Mouse (Mus musculus): ENCODE data around the gene Eif4e3. TPM values are rescaled to one million over a fixed set of nuclear protein-coding genes. Genes with fewer than 3 reads are reported as not detected.
A peak's percentile ranks its signal among the peaks of the same experiment; 100 is the strongest.

The Eif4e3 gene
- polyA plus RNA-seq, 1 experiment from 2014 or later, result 10.3 TPM

- Histone ChIP-seq H3K4me2 (no peak overlapping the region), H3K4me3 (no peak overlapping the region), H3K9me3 (replicated peaks) (no peaks in the 10 kb centered on the region), H3K27me3 (peaks cover 11% of the 10 kb centered on the region), H3K9ac (no peak overlapping the region), H3K27ac (no peak overlapping the region), H3K4me1 (replicated peaks) (no peaks in the 10 kb centered on the region), H3K36me3 (no peaks in the 10 kb centered on the region)
- 53% methylated on average over 5 of the region's 5 CpGs for WGBS
- ATAC-seq (replicated peaks; ENCODE audit: insufficient number of reproducible peaks, insufficient read depth, low FRiP score, low read depth), result no peak
These were observed 18.3 kb upstream of the Eif4e3 start for GRCm38 (mm10) chr6:99684899-99685298.

GRCm38 (mm10) chr6:99683974-99684373, 17.4 kb upstream of the Eif4e3 start:
- H3K36me3 ChIP-seq, result no peaks in the 10 kb centered on the region
- H3K4me3 ChIP-seq, result no peak overlapping the region
- H3K27ac ChIP-seq, result no peak overlapping the region
- H3K9ac ChIP-seq, result no peak overlapping the region
- no peak for ATAC-seq (replicated peaks; ENCODE audit: insufficient number of reproducible peaks, insufficient read depth, low FRiP score, low read depth)
- H3K9me3 ChIP-seq (replicated peaks), result no peaks in the 10 kb centered on the region
- H3K4me2 ChIP-seq, result no peak overlapping the region
- H3K4me1 ChIP-seq (replicated peaks), result no peaks in the 10 kb centered on the region
- 86% methylated on average over 5 of the region's 5 CpGs for WGBS
- peaks cover 2% of the 10 kb centered on the region; the same call in 1 of the 2 replicates for H3K27me3 ChIP-seq

- no peak for ATAC-seq (replicated peaks; ENCODE audit: insufficient number of reproducible peaks, insufficient read depth, low FRiP score, low read depth)
- WGBS, result 76% methylated on average over 11 of the region's 11 CpGs
These were observed 11.5 kb upstream of the Eif4e3 start for GRCm38 (mm10) chr6:99678108-99678507.

GRCm38 (mm10) chr6:99677325-99677724, 10.8 kb upstream of the Eif4e3 start:
- no peak overlapping the region for H3K4me3 ChIP-seq
- no peak for ATAC-seq (replicated peaks; ENCODE audit: insufficient number of reproducible peaks, insufficient read depth, low FRiP score, low read depth)
- no peak overlapping the region for H3K9ac ChIP-seq
- H3K4me2 ChIP-seq, result no peak overlapping the region
- H3K36me3 ChIP-seq, result no peaks in the 10 kb centered on the region
- H3K27me3 ChIP-seq, result 0 out of 2 replicates have a peak, but pooled peaks cover 3% of the 10 kb centered on the region
- no peak overlapping the region for H3K27ac ChIP-seq
- H3K9me3 ChIP-seq (replicated peaks), result no peaks in the 10 kb centered on the region
- WGBS, result 75% methylated on average over 8 of the region's 8 CpGs
- no peaks in the 10 kb centered on the region for H3K4me1 ChIP-seq (replicated peaks)

More at GRCm38 (mm10) chr6:99678108-99678507, 11.5 kb upstream of the Eif4e3 start:
- Histone ChIP-seq H3K4me3 (no peak overlapping the region), H3K4me1 (replicated peaks) (no peaks in the 10 kb centered on the region), H3K4me2 (no peak overlapping the region), H3K27me3 (0 out of 2 replicates have a peak, but pooled peaks cover 3% of the 10 kb centered on the region), H3K9me3 (replicated peaks) (no peaks in the 10 kb centered on the region), H3K36me3 (no peaks in the 10 kb centered on the region), H3K27ac (no peak overlapping the region), H3K9ac (no peak overlapping the region)

GRCm38 (mm10) chr6:99674482-99674881, 7.9 kb upstream of the Eif4e3 start:
- ATAC-seq (replicated peaks; ENCODE audit: insufficient number of reproducible peaks, insufficient read depth, low FRiP score, low read depth), result no peak
- no peak overlapping the region for H3K9ac ChIP-seq
- WGBS, result 79% methylated on average over 4 of the region's 4 CpGs
- no peaks in the 10 kb centered on the region for H3K9me3 ChIP-seq (replicated peaks)
- no peak overlapping the region for H3K4me3 ChIP-seq
- no peak overlapping the region for H3K4me2 ChIP-seq
- H3K36me3 ChIP-seq, result no peaks in the 10 kb centered on the region
- H3K27ac ChIP-seq, result no peak overlapping the region
- H3K4me1 ChIP-seq (replicated peaks), result no peaks in the 10 kb centered on the region
- 0 out of 2 replicates have a peak, but pooled peaks cover 3% of the 10 kb centered on the region for H3K27me3 ChIP-seq

GRCm38 (mm10) chr6:99671768-99672167, 5.2 kb upstream of the Eif4e3 start:
- no peaks in the 10 kb centered on the region for H3K9me3 ChIP-seq (replicated peaks)
- no peaks in the 10 kb centered on the region for H3K36me3 ChIP-seq
- H3K27me3 ChIP-seq, result no peaks in the 10 kb centered on the region
- 54% methylated on average over 3 of the region's 3 CpGs for WGBS
- no peak overlapping the region for H3K27ac ChIP-seq
- H3K4me1 ChIP-seq (replicated peaks), result peaks cover 14% of the 10 kb centered on the region
- no peak overlapping the region for H3K9ac ChIP-seq
- no peak overlapping the region for H3K4me3 ChIP-seq
- ATAC-seq (replicated peaks; ENCODE audit: insufficient number of reproducible peaks, insufficient read depth, low FRiP score, low read depth), result no peak
- H3K4me2 ChIP-seq, result no peak overlapping the region

GRCm38 (mm10) chr6:99670481-99671119, 4.0 kb upstream of the Eif4e3 start:
- Histone ChIP-seq H3K9me3 (replicated peaks) (no peaks in the 10 kb centered on the region), H3K36me3 (no peaks in the 10 kb centered on the region), H3K4me2 (no peak overlapping the region), H3K4me1 (replicated peaks) (peaks cover 18% of the 10 kb centered on the region), H3K4me3 (no peak overlapping the region), H3K27me3 (no peaks in the 10 kb centered on the region), H3K27ac (no peak overlapping the region), H3K9ac (no peak overlapping the region)
- WGBS, result 78% methylated on average over 7 of the region's 7 CpGs
- ATAC-seq (replicated peaks; ENCODE audit: insufficient number of reproducible peaks, insufficient read depth, low FRiP score, low read depth), result 0 out of 2 replicates have a peak, but pooled peaks have one; percentile 28

DNA sequence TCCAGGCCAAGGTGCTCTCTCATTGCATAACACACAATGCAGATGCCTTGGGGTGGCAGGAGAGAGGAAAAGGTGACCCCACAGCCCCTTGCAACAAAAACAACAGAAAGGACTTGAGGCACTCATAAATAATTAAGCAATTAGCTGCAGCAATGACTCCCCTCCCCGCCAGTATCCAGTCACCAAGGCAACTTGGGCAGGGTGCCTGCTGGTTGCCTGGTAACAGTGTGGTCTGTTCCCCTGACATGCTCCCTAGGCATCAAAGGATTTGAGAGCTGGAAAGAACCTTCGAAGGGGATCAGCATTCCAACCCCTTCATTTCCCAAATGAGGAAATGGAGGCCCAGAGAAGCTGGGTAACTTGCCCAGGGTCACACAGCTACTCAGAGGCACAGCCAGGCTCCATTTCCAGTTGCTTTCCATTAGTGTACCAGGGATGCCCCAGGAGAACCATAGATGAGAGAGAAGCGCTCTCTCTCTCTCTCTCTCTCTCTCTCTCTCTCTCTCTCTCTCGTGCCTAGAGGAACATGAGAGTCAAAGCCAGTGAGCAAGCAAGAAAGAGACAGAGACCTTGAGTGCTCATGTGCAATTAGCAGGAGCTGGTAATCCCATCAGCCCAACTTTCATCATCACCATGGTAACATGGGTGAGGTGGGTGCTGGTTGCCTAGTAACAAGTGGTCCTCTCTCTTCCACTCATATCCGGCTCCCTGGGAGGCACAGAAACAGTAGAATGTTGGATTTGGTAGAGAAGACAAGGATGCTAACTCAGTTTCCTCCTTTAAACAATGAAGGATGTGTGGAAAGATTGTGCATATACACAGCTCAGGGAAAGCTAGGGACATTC, 3.1 kb upstream of the Eif4e3 start:
- Histone ChIP-seq H3K4me2 (no peak overlapping the region), H3K9me3 (replicated peaks) (no peaks in the 10 kb centered on the region), H3K4me3 (no peak overlapping the region), H3K27ac (no peak overlapping the region), H3K36me3 (no peaks in the 10 kb centered on the region), H3K27me3 (no peaks in the 10 kb centered on the region), H3K9ac (no peak overlapping the region), H3K4me1 (replicated peaks) (peaks cover 20% of the 10 kb centered on the region)
- 43% methylated on average over 5 of the region's 5 CpGs for WGBS
- ATAC-seq (replicated peaks; ENCODE audit: insufficient number of reproducible peaks, insufficient read depth, low FRiP score, low read depth), result no peak

DNA sequence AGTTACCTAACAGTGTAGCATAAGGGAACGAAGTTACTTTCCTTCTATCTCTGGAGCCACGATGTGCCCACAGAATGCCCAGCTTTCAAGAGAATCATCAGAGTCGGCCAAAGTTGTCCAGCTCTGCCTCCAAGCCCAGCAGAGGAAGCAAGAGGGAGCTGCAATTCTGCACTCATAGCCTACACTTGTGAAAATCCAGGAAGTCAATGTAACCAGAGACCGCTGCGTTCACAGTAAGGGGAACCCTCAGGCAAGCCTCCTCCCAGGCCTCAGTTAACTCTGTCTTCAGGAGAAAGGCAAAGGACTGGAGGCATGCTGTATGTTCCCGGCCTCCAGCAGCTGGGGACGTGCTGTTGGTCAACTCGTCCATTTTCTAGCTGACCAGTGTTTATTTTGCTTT, 719 bp upstream of the Eif4e3 start:
- Histone ChIP-seq H3K36me3 (no peaks in the 10 kb centered on the region), H3K4me3 (peak overlapping the region; percentile 80; the same call in 1 of the 2 replicates), H3K27ac (no peak overlapping the region), H3K9ac (no peak overlapping the region), H3K4me2 (peak overlapping the region; percentile 92), H3K27me3 (no peaks in the 10 kb centered on the region), H3K4me1 (replicated peaks) (peaks cover 20% of the 10 kb centered on the region), H3K9me3 (replicated peaks) (no peaks in the 10 kb centered on the region)
- WGBS, result 49% methylated on average over 8 of the region's 8 CpGs
- no peak for ATAC-seq (replicated peaks; ENCODE audit: insufficient number of reproducible peaks, insufficient read depth, low FRiP score, low read depth)

DNA sequence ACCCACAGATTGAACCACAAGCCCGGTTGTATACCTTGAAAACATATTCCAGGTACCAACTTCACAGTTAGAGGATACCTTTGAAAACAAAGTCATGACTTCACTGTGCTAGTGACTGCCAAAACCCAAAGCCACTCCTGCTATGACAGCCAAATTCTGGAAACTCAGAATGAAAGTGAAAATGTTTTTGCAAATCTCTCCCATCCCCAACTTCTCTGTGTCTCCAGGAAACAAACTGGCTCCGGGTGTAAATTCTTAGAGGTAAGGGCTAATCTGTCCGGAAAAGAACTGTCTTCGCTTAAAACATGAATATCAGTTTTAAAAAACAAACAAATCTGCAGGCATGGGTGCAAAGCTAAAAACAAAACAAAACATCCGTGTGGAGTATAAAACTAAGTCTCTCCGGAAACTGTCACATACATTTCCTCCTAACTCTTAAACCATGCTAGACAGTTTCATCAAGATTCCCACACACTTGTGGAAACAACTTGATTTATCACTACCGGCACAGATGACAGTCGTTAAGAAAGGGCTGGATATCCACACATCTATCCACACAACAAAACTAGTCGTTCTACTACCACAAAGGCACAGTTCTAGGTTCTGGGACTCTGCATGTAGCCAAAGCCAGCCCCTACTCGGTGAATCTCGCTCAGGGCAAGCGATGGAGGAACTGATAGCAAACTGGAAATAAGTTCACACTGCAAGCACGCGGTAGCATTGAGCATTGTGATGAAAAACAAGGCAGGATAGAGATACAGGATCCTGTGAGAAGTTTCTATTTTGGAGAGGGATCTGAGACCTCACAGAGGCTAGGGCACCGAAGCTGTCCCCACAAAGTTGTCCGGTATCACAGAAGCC, 884 bp downstream of the Eif4e3 start:
- Histone ChIP-seq H3K27me3 (no peaks in the 10 kb centered on the region), H3K4me3 (peak overlapping the region; percentile 80), H3K36me3 (no peaks in the 10 kb centered on the region), H3K4me1 (replicated peaks) (peaks cover 20% of the 10 kb centered on the region), H3K27ac (peak overlapping the region; percentile 37; the same call in 1 of the 2 replicates), H3K9ac (peak overlapping the region; percentile 71), H3K9me3 (replicated peaks) (no peaks in the 10 kb centered on the region), H3K4me2 (peak overlapping the region; percentile 92)
- no peak for ATAC-seq (replicated peaks; ENCODE audit: insufficient number of reproducible peaks, insufficient read depth, low FRiP score, low read depth)
- 27% methylated on average over 16 of the region's 16 CpGs for WGBS

- Histone ChIP-seq H3K4me1 (replicated peaks) (peaks cover 18% of the 10 kb centered on the region), H3K27me3 (no peaks in the 10 kb centered on the region), H3K27ac (no peak overlapping the region), H3K4me3 (no peak overlapping the region), H3K9ac (no peak overlapping the region), H3K9me3 (replicated peaks) (no peaks in the 10 kb centered on the region), H3K4me2 (no peak overlapping the region), H3K36me3 (no peaks in the 10 kb centered on the region)
- no peak for ATAC-seq (replicated peaks; ENCODE audit: insufficient number of reproducible peaks, insufficient read depth, low FRiP score, low read depth)
- WGBS, result 71% methylated on average over 8 of the region's 8 CpGs
These were observed 3.3 kb downstream of the Eif4e3 start for GRCm38 (mm10) chr6:99663232-99663631.
